Mouse (Mus musculus) gastrocnemius, postnatal 10 days (tissue): ENCODE measurements around the gene Nufip1. TPM values are rescaled to one million over a fixed set of nuclear protein-coding genes. Genes with fewer than 3 reads are reported as not detected.
"Not testable (repeated sequence)": the region's sequence is repeated elsewhere in the genome, so short reads cannot be mapped to it uniquely, and the experiment has no call there.

ENCODE experiments used
- DNase-seq: peaks from one replicate; pipeline ENCODE4 v3.0.0; 2021; ENCODE audit warnings: mixed read lengths
- total RNA-seq, 2 experiments: library from RNA; stranded (reverse); gene quantifications; 2 replicates each; pipeline ENCODE4 v1.2.3; 2021

Gene Nufip1
- total RNA-seq, 2 experiments from 2014 or later, result 4.5 to 4.8 TPM

DNA sequence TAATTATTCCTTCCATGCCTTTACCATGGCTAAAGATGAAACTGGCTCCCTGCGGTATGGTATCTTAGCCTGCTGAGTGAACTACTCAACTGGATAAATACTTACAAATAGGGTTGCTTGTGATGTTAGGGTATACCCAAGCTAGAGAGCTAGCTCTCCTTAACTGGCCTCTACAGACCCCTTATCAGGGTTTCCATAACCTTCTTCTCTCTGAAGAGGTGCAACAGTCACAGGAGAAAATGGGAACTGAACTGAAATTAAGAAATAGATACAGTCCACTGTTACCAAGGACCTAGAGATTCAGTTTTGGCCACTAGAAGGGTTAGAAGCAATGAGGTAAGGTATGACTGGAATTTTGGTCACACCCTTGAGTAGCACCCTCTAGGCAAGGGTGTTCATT, 34.6 kb downstream of the Nufip1 start:
- DNase-seq, result no peak

DNA sequence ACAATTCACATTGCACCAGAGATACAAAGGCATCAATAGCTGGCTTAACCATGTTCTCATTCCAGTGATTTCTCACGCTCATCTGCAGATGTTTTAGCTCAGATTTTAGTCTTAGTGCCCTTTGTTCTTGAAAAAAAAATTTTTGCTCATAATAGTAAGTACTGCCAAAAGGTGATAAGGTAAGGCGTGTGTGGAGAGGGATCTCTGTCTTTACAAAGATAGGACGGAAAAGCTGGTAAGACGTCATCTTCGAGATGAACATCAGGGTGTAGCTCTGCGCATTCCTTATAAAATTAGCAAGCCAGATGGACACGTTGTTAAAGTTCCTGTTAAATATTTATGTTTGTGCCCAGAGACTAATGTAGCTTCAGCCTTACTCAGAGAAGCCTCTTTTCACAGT, 35.2 kb downstream of the Nufip1 start:
- no peak for DNase-seq

DNA sequence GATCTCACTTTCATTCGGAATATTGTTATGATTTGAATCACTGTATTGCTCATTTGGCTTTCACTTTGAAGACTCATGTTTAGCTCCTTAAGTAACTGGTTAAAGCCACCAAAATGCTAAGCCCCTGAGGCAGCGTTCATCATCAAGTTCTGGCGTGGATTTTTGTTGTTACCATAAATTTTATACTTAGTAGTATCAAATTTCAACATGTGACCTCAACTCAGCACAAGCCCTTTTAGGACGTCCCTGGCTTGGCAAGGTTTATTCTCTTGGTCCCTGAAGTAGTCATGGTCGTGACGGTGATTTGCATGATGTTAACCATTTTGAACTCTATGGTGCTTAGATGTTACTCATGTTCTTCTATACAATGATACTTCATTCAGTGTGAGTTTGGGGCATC, 36.4 kb downstream of the Nufip1 start:
- no peak for DNase-seq

DNA sequence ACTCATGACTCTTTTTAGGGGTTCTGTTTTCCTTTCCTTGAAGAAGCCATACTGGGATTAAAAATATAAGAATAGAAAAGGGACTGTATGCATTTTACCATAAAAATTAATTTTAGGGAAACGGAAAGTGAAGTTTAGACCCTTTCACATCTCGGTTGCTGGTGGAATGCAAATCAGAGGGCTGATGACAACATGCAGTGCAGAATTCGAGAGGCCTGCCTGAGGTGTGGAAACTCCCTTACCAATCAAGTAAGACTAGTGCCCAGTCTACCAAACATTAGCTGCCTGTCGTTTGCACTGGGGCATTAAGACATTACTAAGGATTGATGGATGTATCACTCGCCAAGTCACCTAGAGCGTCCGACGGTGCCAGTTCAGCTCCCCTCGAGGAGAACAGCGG, 37.6 kb downstream of the Nufip1 start:
- no peak for DNase-seq

DNA sequence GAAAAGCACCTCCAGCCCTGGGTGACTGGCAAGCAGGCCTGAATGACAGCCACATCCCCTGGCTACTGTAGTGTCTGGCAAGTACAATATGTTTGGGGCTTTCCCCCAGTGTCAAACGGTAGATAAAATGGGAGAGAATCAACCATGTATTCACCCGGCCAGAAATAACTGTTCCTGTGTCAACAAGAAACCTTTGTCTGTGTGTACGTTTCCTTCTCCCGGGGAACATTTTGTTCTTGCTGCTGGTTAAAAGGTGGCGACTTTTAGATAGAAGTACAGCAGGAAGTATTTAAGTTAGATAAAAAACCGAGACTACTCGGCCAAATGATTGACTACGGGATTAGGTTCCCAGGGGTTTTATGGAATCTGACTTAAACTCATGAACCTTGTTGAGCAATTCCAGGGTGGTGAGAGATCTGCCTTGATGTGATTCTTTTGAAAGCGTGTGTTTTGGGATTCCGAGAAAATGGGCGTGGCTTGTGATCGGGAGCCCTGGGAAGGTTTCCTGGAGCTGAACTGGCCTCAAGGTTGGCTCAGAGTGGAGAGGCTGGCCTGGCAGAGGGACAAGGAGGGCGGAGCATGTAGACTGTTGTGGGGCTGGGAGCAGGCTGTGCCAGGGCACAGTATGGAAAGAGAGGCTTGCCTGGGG, 39.0 kb downstream of the Nufip1 start:
- DNase-seq, result peak; percentile 69

DNA sequence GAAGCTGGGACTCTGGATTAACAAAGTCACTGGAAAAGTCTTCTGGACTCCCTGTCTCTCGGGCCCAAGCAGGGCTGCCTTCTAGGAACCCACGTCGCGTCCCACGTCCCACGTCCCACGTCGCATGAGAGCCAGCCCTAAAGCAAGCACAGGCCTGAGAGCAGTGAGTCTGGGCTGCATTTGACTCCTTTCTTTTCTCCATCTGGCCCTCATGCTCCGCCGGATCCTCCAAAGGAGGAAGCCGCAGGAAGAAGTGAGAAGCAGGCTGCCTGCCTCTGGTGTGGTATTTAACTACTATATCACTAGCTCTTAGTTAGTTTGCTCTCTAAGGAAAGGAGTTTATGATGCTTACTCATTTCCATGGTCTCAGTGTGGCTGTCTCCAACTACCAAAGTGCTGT, 39.8 kb downstream of the Nufip1 start:
- DNase-seq, result no peak

DNA sequence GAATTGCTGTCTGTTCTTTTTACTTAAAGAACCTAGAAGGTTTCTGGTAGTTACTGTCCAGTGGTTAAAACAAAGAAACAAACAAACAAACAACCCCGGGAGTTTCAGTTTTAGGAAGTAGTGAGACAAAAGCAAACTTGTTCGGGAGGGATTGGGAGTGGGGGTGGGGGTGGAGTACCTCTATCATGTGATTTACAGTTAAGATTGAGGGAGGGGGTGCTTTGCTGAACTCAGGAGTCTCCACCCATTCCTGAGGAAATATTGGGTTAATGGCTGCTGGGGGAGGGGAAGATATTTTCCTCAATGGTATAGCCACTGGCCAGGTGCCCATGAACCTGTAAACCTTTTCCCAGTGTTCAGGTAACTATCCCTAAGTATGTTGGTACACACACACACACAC, 40.3 kb downstream of the Nufip1 start:
- no peak for DNase-seq

DNA sequence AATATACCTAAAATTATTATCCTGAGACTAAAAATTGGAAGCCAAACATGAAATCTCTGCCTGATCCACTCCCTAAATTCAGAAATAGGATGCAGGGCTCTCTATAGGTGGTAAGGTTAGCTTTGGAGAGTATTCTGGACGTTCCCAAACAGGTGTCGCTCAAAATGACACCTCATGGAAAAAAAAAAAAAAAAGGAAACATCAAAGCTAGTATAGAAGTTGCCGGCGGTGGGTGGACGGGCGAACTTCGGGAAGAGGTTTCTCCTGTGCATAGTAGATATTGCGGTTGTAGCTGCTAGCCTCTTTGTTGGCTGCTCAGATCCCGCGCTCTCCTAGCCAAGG, 41.1 kb downstream of the Nufip1 start:
- DNase-seq, result no peak

DNA sequence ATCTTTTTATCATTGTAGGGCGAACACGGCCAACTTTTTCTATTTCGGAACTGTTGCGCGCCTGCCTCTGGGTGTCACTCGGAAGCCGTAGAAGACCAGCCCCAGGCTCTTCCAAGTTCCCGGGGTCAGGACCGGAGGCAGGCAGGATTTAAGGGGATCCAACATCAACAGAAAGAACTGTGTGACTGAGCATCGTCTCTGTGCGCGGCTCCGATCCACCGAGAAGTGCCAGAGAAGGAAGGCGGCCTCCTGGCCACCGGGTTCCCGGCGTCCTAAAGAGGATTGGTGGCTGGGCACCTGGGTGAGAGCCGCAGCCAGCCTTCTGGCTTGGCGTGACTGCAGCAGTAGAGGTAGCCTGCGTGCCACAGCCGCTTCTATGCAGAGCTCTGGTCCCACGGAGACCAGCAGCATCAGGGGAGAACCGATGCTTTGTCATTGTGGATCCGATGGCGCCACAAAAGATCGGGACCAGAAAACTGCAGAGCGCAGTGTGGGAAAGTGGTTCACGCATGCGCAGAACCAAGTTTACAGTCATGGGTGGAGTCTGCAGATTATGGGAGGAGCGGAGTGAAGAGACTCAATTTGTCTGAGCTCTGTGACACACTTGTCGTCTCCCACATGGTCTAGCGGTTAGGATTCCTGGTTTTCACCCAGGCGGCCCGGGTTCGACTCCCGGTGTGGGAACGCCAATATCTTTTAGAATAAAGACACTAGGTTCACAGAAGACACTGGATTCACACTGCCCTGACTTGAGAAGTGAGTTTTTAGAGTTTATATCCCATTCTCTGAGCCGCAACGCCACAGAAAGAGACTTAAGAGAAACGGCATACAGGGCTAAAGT, 41.7 kb downstream of the Nufip1 start:
- DNase-seq, result peak; percentile 92

DNA sequence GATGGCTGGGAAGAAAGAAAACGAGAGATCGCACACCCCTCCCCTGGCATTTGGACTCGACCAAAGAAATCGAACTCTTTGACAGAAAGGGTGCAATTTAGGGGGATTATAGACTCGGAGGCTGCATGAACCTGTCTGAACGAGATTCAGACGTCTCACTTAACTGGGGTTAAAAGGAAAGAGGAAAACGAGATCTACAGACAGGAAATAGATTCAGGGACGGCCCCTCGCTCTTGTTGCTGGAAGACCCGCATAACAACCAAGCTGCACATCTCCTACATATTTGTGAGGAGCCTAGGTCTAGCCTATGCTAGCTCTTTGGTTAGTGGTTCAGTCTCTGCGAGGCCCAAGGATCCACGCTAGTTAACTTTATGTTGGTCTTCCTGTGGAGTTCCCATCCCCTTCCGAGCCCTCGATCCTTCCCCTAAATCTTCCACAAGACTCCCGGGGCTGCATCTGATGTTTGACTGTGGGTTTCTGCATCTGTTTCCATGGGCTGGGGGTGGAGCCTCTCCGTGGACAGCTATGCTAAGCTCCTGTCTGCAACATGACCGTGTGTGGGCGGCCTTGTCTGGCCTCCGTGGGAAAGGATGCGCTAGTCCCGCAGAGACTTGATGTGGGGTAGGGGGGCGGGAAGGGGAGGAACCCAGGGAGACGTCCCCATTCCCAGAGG, 42.4 kb downstream of the Nufip1 start:
- no peak for DNase-seq

DNA sequence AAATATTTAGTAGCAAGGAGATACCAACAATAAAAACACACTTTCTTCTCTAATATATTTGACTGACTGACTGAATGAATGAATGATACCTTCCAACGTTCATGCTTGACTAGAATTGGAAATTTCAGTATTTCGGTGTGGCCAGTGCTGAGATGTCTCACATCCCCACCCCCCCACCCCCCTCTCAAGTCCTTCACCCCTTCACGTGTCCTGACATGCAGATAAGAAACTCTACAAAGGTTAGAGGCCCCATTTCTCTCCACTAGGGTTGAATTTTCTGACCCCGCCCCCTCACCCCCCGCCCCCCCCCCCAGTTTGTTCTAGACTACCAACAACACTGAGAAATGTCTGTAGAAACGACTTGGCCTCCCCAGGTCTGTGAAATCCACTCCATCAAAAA, 43.1 kb downstream of the Nufip1 start:
- DNase-seq, result no peak

DNA sequence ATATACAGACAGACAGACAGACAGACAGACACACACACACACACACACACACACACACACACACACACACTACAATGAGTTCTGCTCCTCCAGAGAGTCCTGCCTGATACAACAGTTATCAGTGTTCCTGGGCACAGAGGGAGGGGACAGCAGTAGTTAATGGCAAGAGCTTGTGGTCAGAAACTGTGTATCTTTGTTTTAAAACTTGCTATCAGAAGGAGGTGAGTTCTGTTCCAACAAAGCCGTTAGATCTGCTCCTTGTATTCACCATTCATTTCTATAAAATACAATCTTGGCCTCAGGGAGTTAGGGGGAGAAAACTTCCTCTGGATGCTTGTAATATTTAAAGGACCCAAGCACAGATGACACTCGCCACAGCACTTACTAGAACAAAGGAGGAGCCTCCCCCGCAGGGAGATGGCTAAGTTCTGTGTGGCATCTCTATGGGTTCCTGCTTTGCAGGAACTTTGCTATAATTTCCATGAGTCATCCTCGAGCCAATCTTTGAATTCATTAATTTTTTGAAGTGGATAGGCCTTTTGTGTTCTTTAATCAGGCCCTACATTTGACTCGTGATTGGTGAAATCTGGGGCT, 47.6 kb downstream of the Nufip1 start:
- DNase-seq, result no peak

DNA sequence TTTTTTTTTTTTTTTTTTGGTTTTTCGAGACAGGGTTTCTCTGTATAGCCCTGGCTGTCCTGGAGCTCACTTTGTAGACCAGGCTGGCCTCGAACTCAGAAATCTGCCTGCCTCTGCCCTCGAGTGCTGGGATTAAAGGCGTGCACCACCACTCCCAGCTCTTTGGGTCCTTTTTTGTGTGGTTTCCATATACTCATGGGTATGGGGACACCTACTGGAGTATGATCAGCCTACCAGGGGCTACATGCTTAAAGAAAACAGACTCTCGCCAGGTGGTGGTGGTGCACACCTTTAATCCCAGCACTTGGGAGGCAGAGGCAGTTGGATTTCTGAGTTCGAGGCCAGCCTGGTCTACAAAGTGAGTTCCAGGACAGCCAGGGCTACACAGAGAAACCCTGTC, 49.9 kb downstream of the Nufip1 start:
- not testable (repeated sequence) for DNase-seq

DNA sequence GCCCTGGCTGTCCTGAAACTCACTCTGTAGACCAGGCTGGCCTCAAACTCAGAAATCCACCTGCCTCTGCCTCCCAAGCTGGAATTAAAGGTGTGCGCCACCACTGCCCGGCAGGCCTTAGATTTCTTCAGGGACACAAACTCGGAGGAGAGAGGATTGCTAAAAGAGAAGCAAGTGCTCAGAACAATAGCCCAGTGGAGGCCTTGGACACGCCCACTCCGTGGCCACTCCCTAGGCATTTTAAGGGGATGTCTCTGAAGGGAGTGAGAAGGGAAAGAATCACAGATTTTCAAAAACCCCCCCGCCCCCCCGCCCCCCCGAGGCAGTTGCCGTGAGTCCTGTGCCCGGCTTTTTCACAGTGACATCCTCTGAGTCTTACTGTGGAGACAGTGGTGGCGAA, 53.5 kb downstream of the Nufip1 start:
- DNase-seq, result no peak

DNA sequence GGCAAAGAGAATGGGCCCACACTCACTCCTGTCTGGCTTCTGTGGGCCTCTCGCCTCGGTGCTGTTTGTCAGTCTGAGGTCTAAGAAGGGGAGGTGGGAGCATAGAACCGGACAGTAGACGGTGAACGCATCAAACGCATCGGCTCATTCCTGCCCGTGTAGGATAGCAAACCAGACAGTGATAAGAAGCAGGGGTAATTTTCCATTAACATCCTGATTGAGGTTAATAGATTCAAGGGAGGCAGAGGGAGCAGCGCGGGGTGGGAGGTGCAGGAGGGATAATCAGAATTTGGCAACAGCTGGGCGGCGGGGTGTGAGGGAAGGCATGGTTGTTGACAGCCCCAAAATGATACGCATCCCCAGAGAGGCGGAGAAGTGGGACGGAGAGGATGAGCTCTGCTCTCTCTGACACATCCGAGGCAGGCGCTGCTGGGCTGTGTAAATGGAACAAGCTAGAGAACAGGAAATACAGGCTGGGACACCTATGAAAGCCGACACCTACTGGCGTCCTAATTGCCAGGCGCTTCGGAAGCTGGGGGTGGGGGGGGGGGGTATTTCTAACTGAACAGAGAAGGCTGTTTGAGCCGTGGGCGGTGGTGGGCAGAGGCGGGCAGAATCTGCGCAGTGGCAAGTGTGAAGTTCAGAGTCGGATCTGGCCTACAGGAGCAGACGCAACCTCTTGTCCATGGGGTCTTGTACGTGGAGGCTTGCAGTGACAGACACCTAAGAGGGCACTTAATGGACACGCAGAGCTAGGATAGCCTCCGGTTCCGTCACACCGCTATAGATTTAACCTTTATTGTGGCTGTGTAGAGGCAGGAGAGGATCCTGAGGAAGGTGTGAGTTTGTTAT, 54.4 kb downstream of the Nufip1 start:
- DNase-seq, result no peak

DNA sequence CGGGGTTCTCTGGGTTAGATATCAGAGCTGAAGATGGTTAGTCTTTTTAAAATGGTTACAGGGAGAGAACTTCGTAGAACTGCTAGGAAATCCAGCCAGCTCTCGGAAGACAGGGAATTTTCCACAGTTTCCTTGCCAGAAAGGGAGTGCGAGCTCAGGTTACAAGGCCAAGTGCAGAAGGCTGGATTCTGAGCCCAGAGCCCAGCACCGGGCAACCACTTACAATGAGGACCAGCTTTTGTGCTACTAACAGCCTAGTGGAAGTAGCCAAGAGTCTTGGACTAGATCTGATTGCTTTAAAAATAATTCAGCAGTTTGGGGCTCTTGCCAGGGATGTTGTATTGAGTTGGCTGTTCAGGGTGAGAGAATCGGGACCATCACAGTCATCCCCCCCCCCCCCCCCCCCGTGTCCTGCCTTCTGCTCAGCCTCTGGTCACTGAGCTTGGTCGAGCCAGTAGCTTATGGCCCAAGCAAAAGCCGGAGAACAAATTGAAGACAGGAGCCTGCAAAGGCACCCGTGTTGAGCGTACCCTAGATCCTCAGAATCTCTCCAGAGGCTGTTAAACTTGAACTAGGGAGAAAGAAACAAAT, 59.3 kb downstream of the Nufip1 start:
- peak; percentile 13 for DNase-seq

DNA sequence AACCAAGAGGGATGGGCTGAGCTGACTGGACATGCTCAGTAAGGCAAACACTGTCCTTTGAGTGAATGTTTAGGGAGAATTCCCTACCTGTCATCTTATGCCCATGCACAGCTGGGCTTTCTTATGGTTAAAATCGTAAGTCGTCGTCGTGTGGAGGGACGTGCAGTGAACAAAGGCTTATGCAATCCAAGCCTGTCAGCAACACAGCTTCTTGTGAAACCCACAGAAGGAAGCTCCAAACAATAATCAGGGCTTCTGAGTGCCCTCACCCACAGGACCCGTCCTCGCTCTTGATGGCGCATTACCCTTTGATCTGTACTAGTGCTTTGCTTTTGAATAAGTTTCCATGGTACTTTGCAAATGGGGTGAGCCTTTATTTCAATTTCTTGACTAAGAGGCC, 60.6 kb downstream of the Nufip1 start:
- no peak for DNase-seq

DNA sequence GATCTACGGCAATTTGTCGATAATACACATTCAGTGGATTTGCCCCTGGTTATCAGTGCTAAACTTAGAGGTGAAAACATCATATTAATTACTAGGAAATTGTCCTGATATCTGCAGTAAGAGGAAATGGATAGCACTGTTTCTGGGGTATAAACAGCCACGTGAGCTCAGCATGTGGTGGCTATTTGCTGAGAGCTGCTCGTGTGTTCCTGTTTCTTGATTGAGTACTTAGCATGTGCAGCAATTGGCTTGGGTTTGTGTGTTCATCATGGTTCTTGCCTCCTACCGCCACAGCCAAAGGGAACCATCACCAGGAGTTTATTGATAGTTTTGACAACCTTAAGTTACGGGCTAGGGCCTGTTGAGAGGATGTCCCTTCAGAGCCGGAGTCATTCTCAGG, 63.6 kb downstream of the Nufip1 start:
- no peak for DNase-seq

DNA sequence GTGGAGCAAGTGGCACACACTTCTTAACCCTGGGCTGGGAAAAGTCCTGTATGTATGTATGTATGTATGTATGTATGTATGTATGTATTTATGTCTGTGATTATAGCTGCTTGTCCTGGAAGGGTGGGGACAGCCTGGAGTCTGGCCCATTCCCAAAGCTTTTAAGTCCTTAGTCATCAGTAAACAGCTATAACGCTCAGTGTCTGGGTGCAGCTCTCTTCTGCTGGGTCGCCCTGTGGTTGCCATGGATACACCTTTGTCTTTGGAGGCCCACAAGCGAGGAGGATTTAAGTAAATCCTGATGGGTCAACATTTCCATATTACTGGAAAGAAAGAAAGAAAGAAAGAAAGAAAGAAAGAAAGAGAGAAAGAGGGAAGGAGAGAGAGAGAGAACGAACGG, 65.1 kb downstream of the Nufip1 start:
- no peak for DNase-seq

DNA sequence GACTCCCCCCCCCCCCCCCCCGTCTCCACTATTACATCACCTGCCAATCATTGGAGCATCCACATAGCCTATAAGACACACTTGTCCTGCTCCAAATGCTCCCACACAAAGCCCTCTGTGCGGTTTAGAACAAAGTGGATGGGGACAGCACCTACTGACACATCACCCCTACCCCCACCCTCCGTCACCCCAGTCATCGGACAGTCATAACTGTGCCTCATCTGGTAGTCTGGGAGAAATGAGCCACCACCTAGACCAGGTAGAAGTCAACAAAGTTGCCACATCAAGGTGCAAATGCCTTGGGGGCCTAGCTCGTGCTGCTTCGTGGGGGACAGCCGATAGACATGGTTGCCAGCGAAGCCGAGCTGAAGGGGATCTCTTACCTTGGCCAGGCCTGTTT, 66.5 kb downstream of the Nufip1 start:
- no peak for DNase-seq

DNA sequence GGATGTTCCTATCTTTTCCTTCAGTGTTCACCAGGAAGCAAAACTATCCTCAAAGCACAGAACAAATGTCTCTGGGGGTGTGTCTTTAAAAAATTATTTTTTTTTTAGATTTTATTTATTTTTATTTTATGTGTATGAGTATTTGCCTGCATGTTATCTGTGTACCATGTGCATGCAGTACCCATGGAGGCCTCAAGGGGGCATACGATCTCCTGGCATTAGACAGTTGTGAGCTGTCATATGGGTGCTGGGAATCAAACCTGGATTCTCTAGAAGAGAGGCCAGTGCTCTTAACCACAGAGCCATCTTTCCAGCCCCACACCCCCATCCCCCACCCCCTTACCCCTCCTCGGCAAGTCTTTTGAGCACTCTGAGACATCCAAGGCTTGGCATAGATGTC, 67.8 kb downstream of the Nufip1 start:
- no peak for DNase-seq

DNA sequence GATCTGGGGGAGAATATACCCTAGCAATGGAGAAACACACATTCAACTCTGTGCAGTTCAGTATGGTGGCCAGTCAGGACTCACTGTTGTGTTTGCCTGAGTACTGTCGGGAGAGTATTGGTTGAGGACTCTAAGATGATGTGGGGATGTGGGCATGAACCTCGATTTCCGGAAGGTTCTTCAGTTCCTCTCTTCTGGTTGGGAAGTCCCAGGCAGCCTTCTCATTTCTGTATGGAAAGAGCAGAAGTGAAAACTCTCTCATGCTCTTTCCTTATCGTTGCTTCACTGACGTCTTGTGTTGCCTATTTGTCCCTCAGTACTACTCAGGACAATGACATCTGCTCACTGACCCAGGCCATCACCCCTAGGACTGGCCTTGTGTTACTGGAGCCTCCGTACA, 68.7 kb downstream of the Nufip1 start:
- no peak for DNase-seq
